Mouse (Mus musculus) urinary bladder, postnatal 4 days (tissue): ENCODE measurements around the gene Kcnc3.

Source experiments
- DNase-seq, 2 experiments: peaks; one replicate each; pipeline ENCODE4 v3.0.0; 2021 to 2022; ENCODE audit warnings: low spot score in 2 of 2

The Kcnc3 gene

GRCm38 (mm10) chr7:44596996-44597538 is 6.6 kb downstream of the Kcnc3 start:
- no peak for DNase-seq

- no peak for DNase-seq
These were observed 7.2 kb downstream of the Kcnc3 start for GRCm38 (mm10) chr7:44597666-44598065.

GRCm38 (mm10) chr7:44598336-44598735 is 7.9 kb downstream of the Kcnc3 start:
- no peak for DNase-seq

DNA sequence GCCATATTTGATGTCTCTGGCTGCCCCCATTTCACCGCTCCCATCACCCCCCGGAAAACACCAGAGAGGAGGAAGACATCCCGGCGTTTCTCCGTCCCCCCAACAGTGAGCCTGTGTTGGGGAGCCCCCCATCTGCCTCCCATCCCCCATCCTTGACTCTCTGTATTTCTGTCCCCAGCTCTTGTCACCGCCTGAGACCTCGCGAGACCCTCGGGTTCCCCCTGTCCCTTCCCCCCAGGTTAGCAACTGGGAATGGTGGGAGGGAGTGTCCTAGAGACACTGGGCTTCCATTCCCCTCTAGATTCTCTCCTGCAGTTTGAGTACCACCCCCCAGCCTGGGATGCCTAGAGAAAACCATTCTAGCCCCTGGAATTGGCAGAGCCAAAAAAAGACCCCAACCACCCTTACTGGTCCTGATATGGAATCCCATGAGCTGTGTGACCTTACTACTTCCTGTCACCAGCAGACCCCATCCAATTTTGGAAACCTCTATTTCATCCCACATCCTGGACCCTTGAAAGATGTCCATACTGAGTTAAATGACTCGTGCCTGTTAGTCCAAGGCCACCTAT is 10.3 kb downstream of the Kcnc3 start:
- DNase-seq: no peak

- no peak for DNase-seq
These were observed 11.2 kb downstream of the Kcnc3 start for GRCm38 (mm10) chr7:44601646-44602045.

DNA sequence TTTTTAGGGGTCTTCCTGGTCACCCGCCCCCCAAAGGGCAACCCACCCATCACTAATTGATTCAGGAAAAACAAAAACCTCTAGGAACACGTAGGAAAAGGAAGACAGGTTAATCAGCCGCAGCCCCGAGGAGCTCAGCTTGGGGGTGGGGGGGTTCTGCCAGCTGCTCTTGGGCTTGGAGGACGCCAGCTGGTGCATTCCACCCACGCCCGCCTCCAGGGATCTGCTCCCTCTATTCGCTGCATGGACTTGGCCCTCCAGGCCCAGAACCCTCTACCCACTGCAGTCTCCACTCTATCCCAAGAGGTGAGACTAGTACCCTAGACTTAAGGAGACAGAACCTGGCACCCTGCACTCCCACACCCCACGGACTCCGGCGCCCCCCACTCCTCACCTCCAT is 12.0 kb downstream of the Kcnc3 start:
- DNase-seq: no peak

GRCm38 (mm10) chr7:44603186-44603855 is 12.9 kb downstream of the Kcnc3 start:
- no peak for DNase-seq

- no peak for DNase-seq
These were observed 13.7 kb downstream of the Kcnc3 start for GRCm38 (mm10) chr7:44604139-44604606.

- DNase-seq: no peak
These were observed 14.2 kb downstream of the Kcnc3 start for GRCm38 (mm10) chr7:44604619-44605018.

GRCm38 (mm10) chr7:44605436-44605835 is 15.0 kb downstream of the Kcnc3 start:
- DNase-seq: no peak

- DNase-seq: no peak
These were observed 15.9 kb downstream of the Kcnc3 start for GRCm38 (mm10) chr7:44606171-44606901.

GRCm38 (mm10) chr7:44612192-44612591 is 21.7 kb downstream of the Kcnc3 start:
- no peak for DNase-seq

GRCm38 (mm10) chr7:44614041-44614688 is 23.7 kb downstream of the Kcnc3 start:
- no peak for DNase-seq

DNA sequence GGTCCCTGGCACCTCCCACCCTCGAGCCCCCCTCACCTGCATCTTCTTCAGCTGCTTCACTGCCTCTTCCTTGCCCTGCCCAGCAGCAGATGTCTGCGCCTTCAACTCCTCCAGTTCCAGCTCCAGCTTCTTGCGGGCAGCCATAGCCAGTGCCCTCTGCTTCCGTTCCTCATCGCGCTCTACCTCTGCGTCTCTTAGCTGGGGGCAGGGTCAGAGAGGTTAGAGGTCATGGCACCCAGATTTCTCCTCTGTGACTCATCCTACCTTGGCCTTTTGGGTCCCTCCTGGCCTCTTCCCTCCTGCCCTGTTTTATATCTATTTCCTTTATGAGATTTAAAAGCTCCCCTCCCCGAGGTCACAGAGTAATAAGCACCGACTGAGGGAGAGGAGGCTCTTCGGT is 24.8 kb downstream of the Kcnc3 start:
- no peak for DNase-seq

DNA sequence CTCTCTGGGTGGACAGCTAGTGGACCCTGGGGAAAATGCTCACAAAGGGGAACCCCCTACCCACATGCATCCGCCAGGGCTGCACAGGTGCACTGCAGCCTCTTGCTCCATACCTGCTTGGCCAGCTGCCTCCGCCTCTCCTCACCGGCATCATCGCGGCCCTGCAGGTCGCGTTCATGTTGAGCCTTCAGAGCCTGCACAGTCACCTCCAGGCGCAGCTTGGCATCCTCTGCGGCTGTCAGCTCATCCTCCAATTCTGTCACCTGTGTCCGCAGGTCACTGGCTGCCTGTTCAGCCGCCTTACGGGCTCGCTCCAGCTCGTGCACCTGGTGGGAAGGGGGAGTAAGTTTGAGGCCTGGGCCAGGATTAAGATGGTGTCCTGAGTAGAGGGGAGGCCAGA is 25.5 kb downstream of the Kcnc3 start:
- no peak for DNase-seq

GRCm38 (mm10) chr7:44617059-44617458 is 26.6 kb downstream of the Kcnc3 start:
- no peak for DNase-seq

GRCm38 (mm10) chr7:44623714-44624542 is 33.5 kb downstream of the Kcnc3 start:
- no peak for DNase-seq

DNA sequence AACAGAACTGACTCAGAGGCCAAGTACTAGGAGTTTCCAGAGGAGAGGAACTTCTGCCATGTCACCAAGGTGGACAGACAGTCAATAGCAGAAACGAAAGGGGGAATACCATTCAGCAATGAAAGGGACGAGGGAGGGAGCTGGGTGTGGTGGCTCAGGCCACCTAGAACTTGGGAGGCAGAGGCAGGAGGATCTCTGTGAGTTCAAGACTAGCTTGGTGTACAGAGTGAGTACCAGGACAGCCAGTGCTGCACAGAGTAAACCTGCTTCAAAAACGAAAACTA is 34.0 kb downstream of the Kcnc3 start:
- no peak for DNase-seq

DNA sequence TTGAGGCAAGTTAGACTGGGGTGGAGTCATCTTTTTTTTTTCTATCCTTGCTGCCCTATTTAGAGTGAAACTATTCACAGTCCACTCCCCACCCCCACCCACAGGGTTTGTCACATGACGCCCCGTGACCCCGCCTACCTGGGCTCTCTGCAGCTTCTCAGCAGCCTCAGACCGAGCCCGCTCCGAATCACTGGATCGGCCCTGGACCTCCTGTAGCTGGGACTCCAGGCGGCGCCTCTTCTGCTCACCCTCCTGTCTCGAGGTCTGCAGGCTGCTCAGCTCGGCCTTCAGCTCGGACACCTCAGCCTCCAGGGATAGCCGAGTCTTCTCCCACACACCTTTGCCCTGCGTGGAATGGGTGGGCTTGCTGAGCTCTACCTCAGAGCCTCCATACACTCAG is 34.4 kb downstream of the Kcnc3 start:
- no peak for DNase-seq

GRCm38 (mm10) chr7:44625241-44626067 is 35.0 kb downstream of the Kcnc3 start:
- DNase-seq: no peak

- DNase-seq: no peak
These were observed 35.6 kb downstream of the Kcnc3 start for GRCm38 (mm10) chr7:44626068-44626385.
